Mouse (Mus musculus): ENCODE measurements around the gene Cbfa2t3. TPM values are rescaled to one million over a fixed set of nuclear protein-coding genes. Genes with fewer than 3 reads are reported as not detected.
A peak's percentile ranks its signal among the peaks of the same experiment; 100 is the strongest.

The Cbfa2t3 gene
- total and polyA plus RNA-seq, 2 experiments: 0.28 to 1.3 TPM

- Histone ChIP-seq H3K4me3 (ENCODE audit: insufficient read depth, low read depth, low read length) (no peak overlapping the region), H3K36me3 (ENCODE audit: control insufficient read depth, insufficient read depth, low read length) (no peaks in the 10 kb centered on the region), H3K9ac (ENCODE audit: low read depth, low read length) (no peak overlapping the region), H3K4me1 (ENCODE audit: control insufficient read depth, insufficient read depth, low read length) (peaks cover 5% of the 10 kb centered on the region; the same call in 1 of the 2 replicates), H3K27ac (replicated peaks; ENCODE audit: insufficient read depth, low read depth, low read length) (no peak overlapping the region), H3K27me3 (ENCODE audit: control insufficient read depth, insufficient read depth, low read length) (no peaks in the 10 kb centered on the region), H3K79me2 (ENCODE audit: control insufficient read depth, insufficient read depth, low read length) (no peaks in the 10 kb centered on the region)
- TF ChIP-seq POLR2A (IDR thresholded peaks at IDR 0.05; ENCODE audit: extremely low read depth, insufficient read depth, low read length) (no peak), CTCF (IDR thresholded peaks at IDR 0.05; ENCODE audit: low read depth, low read length) (no peak)
- WGBS: 87% methylated on average over 12 of the region's 12 CpGs
- no peak for DNase-seq (ENCODE audit: extremely low read depth, low read depth, low spot score)
Observed at GRCm38 (mm10) chr8:122701441-122702185, 2.7 kb upstream of the Cbfa2t3 start.

GRCm38 (mm10) chr8:122700628-122701027 lies 1.7 kb upstream of the Cbfa2t3 start:
- H3K4me1 ChIP-seq (ENCODE audit: control insufficient read depth, insufficient read depth, low read length): peaks cover 14% of the 10 kb centered on the region
- H3K79me2 ChIP-seq (ENCODE audit: control insufficient read depth, insufficient read depth, low read length): no peaks in the 10 kb centered on the region
- H3K4me3 ChIP-seq (ENCODE audit: insufficient read depth, low read depth, low read length): no peak overlapping the region
- H3K36me3 ChIP-seq (ENCODE audit: control insufficient read depth, insufficient read depth, low read length): no peaks in the 10 kb centered on the region
- no peak overlapping the region for H3K27ac ChIP-seq (replicated peaks; ENCODE audit: insufficient read depth, low read depth, low read length)
- TF ChIP-seq POLR2A (IDR thresholded peaks at IDR 0.05; ENCODE audit: extremely low read depth, insufficient read depth, low read length) (no peak), CTCF (IDR thresholded peaks at IDR 0.05; ENCODE audit: low read depth, low read length) (no peak)
- no peaks in the 10 kb centered on the region for H3K27me3 ChIP-seq (ENCODE audit: control insufficient read depth, insufficient read depth, low read length)
- H3K9ac ChIP-seq (ENCODE audit: low read depth, low read length): no peak overlapping the region
- 79% methylated on average over 13 of the region's 13 CpGs for WGBS
- no peak for DNase-seq (ENCODE audit: extremely low read depth, low read depth, low spot score)

GRCm38 (mm10) chr8:122698254-122698768 lies 598 bp downstream of the Cbfa2t3 start:
- no peak for DNase-seq (ENCODE audit: extremely low read depth, low read depth, low spot score)
- Histone ChIP-seq H3K9ac (ENCODE audit: low read depth, low read length) (peak overlapping the region; percentile 57), H3K4me3 (ENCODE audit: insufficient read depth, low read depth, low read length) (peak overlapping the region; percentile 44), H3K4me1 (ENCODE audit: control insufficient read depth, insufficient read depth, low read length) (peaks cover 19% of the 10 kb centered on the region), H3K27ac (replicated peaks; ENCODE audit: insufficient read depth, low read depth, low read length) (peak overlapping the region; percentile 22; the same call in 1 of the 2 replicates), H3K27me3 (ENCODE audit: control insufficient read depth, insufficient read depth, low read length) (no peaks in the 10 kb centered on the region), H3K36me3 (ENCODE audit: control insufficient read depth, insufficient read depth, low read length) (no peaks in the 10 kb centered on the region), H3K79me2 (ENCODE audit: control insufficient read depth, insufficient read depth, low read length) (no peaks in the 10 kb centered on the region)
- TF ChIP-seq POLR2A (IDR thresholded peaks at IDR 0.05; ENCODE audit: extremely low read depth, insufficient read depth, low read length): no peak
- TF ChIP-seq CTCF (IDR thresholded peaks at IDR 0.05; ENCODE audit: low read depth, low read length): no peak
- WGBS: 45% methylated on average over 5 of the region's 5 CpGs

GRCm38 (mm10) chr8:122697586-122697985 lies 1.3 kb downstream of the Cbfa2t3 start:
- Histone ChIP-seq H3K9ac (ENCODE audit: low read depth, low read length) (no peak overlapping the region), H3K27ac (replicated peaks; ENCODE audit: insufficient read depth, low read depth, low read length) (peak overlapping the region; percentile 22), H3K4me1 (ENCODE audit: control insufficient read depth, insufficient read depth, low read length) (peaks cover 23% of the 10 kb centered on the region), H3K4me3 (ENCODE audit: insufficient read depth, low read depth, low read length) (0 out of 2 replicates have a peak overlapping the region, but pooled peaks have one; percentile 39), H3K36me3 (ENCODE audit: control insufficient read depth, insufficient read depth, low read length) (no peaks in the 10 kb centered on the region), H3K27me3 (ENCODE audit: control insufficient read depth, insufficient read depth, low read length) (no peaks in the 10 kb centered on the region), H3K79me2 (ENCODE audit: control insufficient read depth, insufficient read depth, low read length) (no peaks in the 10 kb centered on the region)
- 87% methylated on average over 6 of the region's 6 CpGs for WGBS
- TF ChIP-seq CTCF (IDR thresholded peaks at IDR 0.05; ENCODE audit: low read depth, low read length) (no peak), POLR2A (IDR thresholded peaks at IDR 0.05; ENCODE audit: extremely low read depth, insufficient read depth, low read length) (no peak)
- DNase-seq (ENCODE audit: extremely low read depth, low read depth, low spot score): no peak

GRCm38 (mm10) chr8:122697181-122697581 lies 1.7 kb downstream of the Cbfa2t3 start:
- DNase-seq (ENCODE audit: extremely low read depth, low read depth, low spot score): peak; percentile 82
- Histone ChIP-seq H3K79me2 (ENCODE audit: control insufficient read depth, insufficient read depth, low read length) (no peaks in the 10 kb centered on the region), H3K4me3 (ENCODE audit: insufficient read depth, low read depth, low read length) (no peak overlapping the region), H3K4me1 (ENCODE audit: control insufficient read depth, insufficient read depth, low read length) (peaks cover 23% of the 10 kb centered on the region), H3K27ac (replicated peaks; ENCODE audit: insufficient read depth, low read depth, low read length) (peak overlapping the region; percentile 34), H3K27me3 (ENCODE audit: control insufficient read depth, insufficient read depth, low read length) (no peaks in the 10 kb centered on the region), H3K36me3 (ENCODE audit: control insufficient read depth, insufficient read depth, low read length) (no peaks in the 10 kb centered on the region), H3K9ac (ENCODE audit: low read depth, low read length) (no peak overlapping the region)
- WGBS: 7% methylated on average over 3 of the region's 3 CpGs
- TF ChIP-seq POLR2A (IDR thresholded peaks at IDR 0.05; ENCODE audit: extremely low read depth, insufficient read depth, low read length) (no peak), CTCF (IDR thresholded peaks at IDR 0.05; ENCODE audit: low read depth, low read length) (0 out of 2 replicates have a peak, but pooled peaks have one; percentile 12)

Data from liver, adult 2 months (tissue).